Mouse (Mus musculus) ovary, postnatal 14 days (tissue): ENCODE results near the gene Mapk3.
"Not testable (repeated sequence)": the region's sequence is repeated elsewhere in the genome, so short reads cannot be mapped to it uniquely, and the experiment has no call there.

Experiments
- DNase-seq: peaks from one replicate; pipeline ENCODE4 v3.0.0; 2022; ENCODE audit warnings: low spot score

Gene Mapk3

GRCm38 (mm10) chr7:126759050-126759671, at the start of gene Mapk3:
Gene Mapk3, plus strand, starts transcription at chr7:126759601.
- peak; percentile 82 for DNase-seq

GRCm38 (mm10) chr7:126710266-126710665, 49.1 kb upstream of the Mapk3 start:
- DNase-seq: no peak

GRCm38 (mm10) chr7:126711910-126712309, 47.5 kb upstream of the Mapk3 start:
- no peak for DNase-seq

GRCm38 (mm10) chr7:126715679-126716078, 43.7 kb upstream of the Mapk3 start:
- no peak for DNase-seq

GRCm38 (mm10) chr7:126717566-126717965, 41.8 kb upstream of the Mapk3 start:
- no peak for DNase-seq

- no peak for DNase-seq
Observed at GRCm38 (mm10) chr7:126718787-126719337, 40.5 kb upstream of the Mapk3 start.

GRCm38 (mm10) chr7:126721635-126722034, 37.8 kb upstream of the Mapk3 start:
- DNase-seq: no peak

GRCm38 (mm10) chr7:126725077-126725476, 34.3 kb upstream of the Mapk3 start:
- DNase-seq: no peak

- no peak for DNase-seq
Observed at GRCm38 (mm10) chr7:126725667-126726066, 33.7 kb upstream of the Mapk3 start.

GRCm38 (mm10) chr7:126730256-126730789, 29.1 kb upstream of the Mapk3 start:
- not testable (repeated sequence) for DNase-seq

GRCm38 (mm10) chr7:126736122-126736521, 23.3 kb upstream of the Mapk3 start:
- no peak for DNase-seq

- DNase-seq: no peak
Observed at GRCm38 (mm10) chr7:126739551-126739950, 19.9 kb upstream of the Mapk3 start.

- DNase-seq: no peak
Observed at GRCm38 (mm10) chr7:126740132-126740735, 19.2 kb upstream of the Mapk3 start.

- DNase-seq: no peak
Observed at GRCm38 (mm10) chr7:126740977-126741376, 18.4 kb upstream of the Mapk3 start.

- DNase-seq: no peak
Observed at GRCm38 (mm10) chr7:126741452-126741851, 17.9 kb upstream of the Mapk3 start.

GRCm38 (mm10) chr7:126741964-126742482, 17.4 kb upstream of the Mapk3 start:
- no peak for DNase-seq

GRCm38 (mm10) chr7:126746066-126746465, 13.3 kb upstream of the Mapk3 start:
- DNase-seq: no peak

GRCm38 (mm10) chr7:126746798-126747197, 12.6 kb upstream of the Mapk3 start:
- no peak for DNase-seq

GRCm38 (mm10) chr7:126748824-126749223, 10.6 kb upstream of the Mapk3 start:
- no peak for DNase-seq

- DNase-seq: no peak
Observed at GRCm38 (mm10) chr7:126749582-126750343, 9.6 kb upstream of the Mapk3 start.

- peak; percentile 78 for DNase-seq
Observed at GRCm38 (mm10) chr7:126754866-126755265, 4.5 kb upstream of the Mapk3 start.

- no peak for DNase-seq
Observed at GRCm38 (mm10) chr7:126758539-126758938, 862 bp upstream of the Mapk3 start.
